Mouse (Mus musculus) lung, embryonic 14.5 days (tissue): ENCODE results near the gene S100a3. TPM values are rescaled to one million over a fixed set of nuclear protein-coding genes. Genes with fewer than 3 reads are reported as not detected.

Experiments
- ATAC-seq: fragments of 200-750 bp; cut with Nextera tagmentation; 2 replicates; pipeline ENCODE4 v1.8.0; 2017; ENCODE audit warnings: mild to moderate bottlenecking, moderate TSS enrichment, moderate library complexity; ENCODE audit not compliant: insufficient read depth
- DNase-seq: peaks from one replicate; pipeline ENCODE4 v3.0.0-alpha.2; 2015
- H3K27ac ChIP-seq: fragments of 300-500 bp; sonication (generic); 2 replicates; pipeline ENCODE4 v1.5.1; 2014; ENCODE audit warnings: low read depth, mild to moderate bottlenecking, moderate library complexity
- H3K27me3 ChIP-seq: fragments of 300-500 bp; sonication (generic); 2 replicates; pipeline ENCODE4 v1.6.1; 2014; ENCODE audit warnings: low read length, control low read depth; ENCODE audit not compliant: insufficient read depth
- H3K36me3 ChIP-seq: fragments of 300-500 bp; sonication (generic); 2 replicates; pipeline ENCODE4 v1.6.1; 2014; ENCODE audit warnings: control low read depth; ENCODE audit not compliant: insufficient read depth
- H3K4me1 ChIP-seq: fragments of 300-500 bp; sonication (generic); 2 replicates; pipeline ENCODE4 v1.6.1; 2014; ENCODE audit warnings: antibody characterized with exemption, control low read depth; ENCODE audit not compliant: insufficient read depth
- H3K4me2 ChIP-seq: fragments of 300-500 bp; sonication (generic); 2 replicates; pipeline ENCODE4 v1.6.1; 2014; ENCODE audit warnings: mild to moderate bottlenecking
- H3K4me3 ChIP-seq: fragments of 300-500 bp; sonication (generic); 2 replicates; pipeline ENCODE4 v1.5.1; 2014; ENCODE audit warnings: low read depth, low read length
- H3K9ac ChIP-seq: fragments of 300-500 bp; sonication (generic); 2 replicates; pipeline ENCODE4 v1.6.1; 2014
- H3K9me3 ChIP-seq: fragments of 300-500 bp; sonication (generic); 2 replicates; pipeline ENCODE4 v1.6.1; 2016; ENCODE audit warnings: low read depth, low read length, control low read depth
- CTCF ChIP-seq: IDR thresholded peaks from 2 replicates; pipeline ENCODE4 v1.5.1; 2016; ENCODE audit warnings: antibody characterized with exemption, low read depth
- WGBS: fragments of 180-500 bp; shearing (Covaris S2); extraction: QIAGEN DNeasy Blood & Tissue Kit; methylation state at CpG from one replicate; pipeline ENCODE4 v1.1.7; 2014; 5-methylcytosine and 5-hydroxymethylcytosine counted together
- polyA plus RNA-seq: library from polyadenylated mRNA; unstranded; fragments of >200 nt; fragmentation: Nextera tagmentation; extraction: Ambion mirVana; gene quantifications from 2 replicates; pipeline ENCODE4 v1.2.1, GENCODE M21; 2014

Gene S100a3
- polyA plus RNA-seq, 1 experiment from 2014 or later = 0.49 TPM

GRCm38 (mm10) chr3:90555954-90556353, 4.4 kb upstream of the S100a3 start:
- ATAC-seq (no peak), DNase-seq (peak; percentile 4)
- no peaks in the 10 kb centered on the region for H3K9me3 ChIP-seq
- TF ChIP-seq CTCF = no peak
- H3K4me1 ChIP-seq = no peaks in the 10 kb centered on the region
- no peak overlapping the region for H3K4me3 ChIP-seq
- H3K36me3 ChIP-seq = no peaks in the 10 kb centered on the region
- 65% methylated on average over 5 of the region's 5 CpGs for WGBS
- H3K4me2 ChIP-seq = no peak overlapping the region
- H3K27me3 ChIP-seq = no peaks in the 10 kb centered on the region
- H3K27ac ChIP-seq = no peak overlapping the region
- H3K9ac ChIP-seq = no peak overlapping the region

DNA sequence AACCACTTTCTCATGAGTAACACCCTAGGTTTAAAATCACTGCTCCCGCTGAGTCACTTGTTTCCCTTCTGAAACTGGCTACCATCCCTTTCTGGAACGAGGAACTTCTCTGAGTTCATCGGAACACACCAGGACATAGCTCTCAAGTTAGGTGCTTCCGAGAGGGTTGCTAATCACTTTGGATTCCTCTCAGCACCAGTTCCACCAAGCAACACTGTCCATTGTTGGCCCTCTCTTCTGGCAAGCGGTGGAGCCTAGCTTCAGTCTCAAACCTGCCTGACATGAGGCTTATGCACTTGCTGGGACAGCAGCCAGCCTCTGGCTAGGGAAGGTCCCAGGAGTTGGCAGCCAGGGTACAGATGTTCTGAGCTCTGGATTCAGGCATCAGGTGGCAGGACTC, 14.3 kb downstream of the S100a3 start:
- DNase-seq (no peak), ATAC-seq (no peak)
- 85% methylated on average over 5 of the region's 5 CpGs for WGBS
- Histone ChIP-seq H3K4me3 (no peak overlapping the region), H3K27me3 (no peaks in the 10 kb centered on the region), H3K4me1 (no peaks in the 10 kb centered on the region), H3K36me3 (no peaks in the 10 kb centered on the region), H3K27ac (no peak overlapping the region), H3K9me3 (no peaks in the 10 kb centered on the region), H3K9ac (no peak overlapping the region), H3K4me2 (no peak overlapping the region)
- TF ChIP-seq CTCF = no peak

DNA sequence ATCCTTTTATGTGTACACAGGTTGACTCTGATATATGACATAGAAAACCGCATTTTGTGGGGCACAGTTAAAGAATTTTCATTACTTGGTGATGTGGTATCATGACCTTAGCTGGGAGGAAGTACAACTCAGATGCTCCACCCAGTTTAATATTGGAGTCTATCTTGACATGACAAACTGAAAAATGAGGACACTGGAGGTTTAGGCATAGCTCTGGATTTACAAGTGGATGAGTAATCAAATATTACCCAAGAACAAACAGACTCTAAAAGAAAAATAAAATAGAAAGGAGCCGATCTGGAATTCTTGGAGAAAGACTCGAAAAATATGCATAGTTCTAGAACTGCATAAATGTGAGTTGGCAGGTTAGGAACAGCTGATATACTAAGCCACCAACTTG, 14.9 kb downstream of the S100a3 start:
- Histone ChIP-seq H3K4me1 (no peaks in the 10 kb centered on the region), H3K27ac (no peak overlapping the region), H3K36me3 (no peaks in the 10 kb centered on the region), H3K4me2 (no peak overlapping the region), H3K9me3 (no peaks in the 10 kb centered on the region), H3K27me3 (no peaks in the 10 kb centered on the region), H3K4me3 (no peak overlapping the region), H3K9ac (no peak overlapping the region)
- ATAC-seq (no peak), DNase-seq (no peak)
- no peak for TF ChIP-seq CTCF
- 62% methylated on average over 3 of the region's 3 CpGs for WGBS

GRCm38 (mm10) chr3:90576351-90577001, 16.1 kb downstream of the S100a3 start:
- Histone ChIP-seq H3K36me3 (no peaks in the 10 kb centered on the region), H3K27me3 (no peaks in the 10 kb centered on the region), H3K4me1 (no peaks in the 10 kb centered on the region), H3K4me3 (no peak overlapping the region), H3K9ac (no peak overlapping the region), H3K4me2 (no peak overlapping the region), H3K27ac (no peak overlapping the region), H3K9me3 (no peaks in the 10 kb centered on the region)
- 63% methylated on average over 10 of the region's 10 CpGs for WGBS
- no peak for TF ChIP-seq CTCF
- DNase-seq (peak; percentile 39), ATAC-seq (no peak)

DNA sequence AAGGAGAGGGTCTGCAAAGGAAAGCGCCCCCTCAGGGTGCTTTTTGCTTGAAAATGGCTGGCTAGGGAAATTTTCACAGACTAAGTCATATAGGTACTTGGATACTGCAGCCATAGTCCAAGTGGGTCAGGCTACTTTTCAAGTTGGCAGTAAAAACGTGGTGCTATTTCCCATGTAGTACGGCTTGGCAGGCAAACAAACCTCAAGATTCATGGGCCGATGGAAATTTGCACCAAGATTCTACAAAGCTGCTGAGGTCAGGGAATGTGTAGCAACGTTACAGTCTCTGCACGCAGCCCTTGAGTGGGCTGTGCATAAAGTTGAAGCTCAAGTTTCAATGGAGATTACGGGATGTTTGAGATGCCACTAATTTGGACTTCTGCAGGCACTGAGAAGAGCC, 19.1 kb downstream of the S100a3 start:
- DNase-seq = peak; percentile 28
- no peak overlapping the region for H3K4me3 ChIP-seq
- no peak overlapping the region for H3K4me2 ChIP-seq
- no peak overlapping the region for H3K27ac ChIP-seq
- ATAC-seq = no peak
- no peak overlapping the region for H3K9ac ChIP-seq
- no peaks in the 10 kb centered on the region for H3K9me3 ChIP-seq
- no peaks in the 10 kb centered on the region for H3K36me3 ChIP-seq
- no peaks in the 10 kb centered on the region for H3K4me1 ChIP-seq
- TF ChIP-seq CTCF = no peak
- no peaks in the 10 kb centered on the region for H3K27me3 ChIP-seq
- 43% methylated on average over 7 of the region's 7 CpGs for WGBS

DNA sequence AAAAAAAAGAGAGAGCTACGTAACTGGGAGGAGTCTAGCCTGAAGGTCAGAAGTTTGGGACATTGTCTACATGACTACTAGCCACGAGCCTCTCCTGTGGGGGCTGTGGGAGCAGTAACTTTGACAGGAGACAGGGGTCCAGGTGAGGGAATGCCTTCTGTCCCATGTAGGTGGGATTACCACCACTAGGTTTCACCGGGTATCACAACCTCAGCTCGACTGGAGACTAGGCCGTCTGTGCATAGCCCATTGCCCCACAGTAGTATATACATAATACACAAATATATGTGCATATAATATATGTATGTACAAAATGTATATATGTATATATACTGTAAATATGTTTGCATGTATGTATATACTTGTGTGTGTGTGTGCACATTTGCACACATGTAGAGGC, 20.8 kb downstream of the S100a3 start:
- 86% methylated on average over 5 of the region's 5 CpGs for WGBS
- no peak overlapping the region for H3K4me2 ChIP-seq
- DNase-seq = no peak
- H3K9me3 ChIP-seq = no peaks in the 10 kb centered on the region
- H3K36me3 ChIP-seq = no peaks in the 10 kb centered on the region
- H3K4me3 ChIP-seq = no peak overlapping the region
- no peaks in the 10 kb centered on the region for H3K27me3 ChIP-seq
- no peak overlapping the region for H3K9ac ChIP-seq
- no peak for TF ChIP-seq CTCF
- H3K27ac ChIP-seq = no peak overlapping the region
- no peak for ATAC-seq
- H3K4me1 ChIP-seq = no peaks in the 10 kb centered on the region

- H3K27me3 ChIP-seq = no peaks in the 10 kb centered on the region
- no peak overlapping the region for H3K4me3 ChIP-seq
- TF ChIP-seq CTCF = peak; percentile 38
- H3K9me3 ChIP-seq = no peaks in the 10 kb centered on the region
- no peak overlapping the region for H3K9ac ChIP-seq
- H3K27ac ChIP-seq = no peak overlapping the region
- ATAC-seq (no peak), DNase-seq (peak; percentile 15)
- no peaks in the 10 kb centered on the region for H3K36me3 ChIP-seq
- WGBS = 88% methylated on average over 1 of the region's 1 CpGs
- no peak overlapping the region for H3K4me2 ChIP-seq
- 0 out of 2 replicates have a peak, but pooled peaks cover 2% of the 10 kb centered on the region for H3K4me1 ChIP-seq
Measured at GRCm38 (mm10) chr3:90582156-90582555, 21.8 kb downstream of the S100a3 start.
